17 mouse cellular contexts compared by ENCODE assay signal in genomic region chr1:166023981-166024380, GRCm38 (mm10). TPM values are rescaled to one million over a fixed set of nuclear protein-coding genes. Genes with fewer than 3 reads are reported as not detected.
A peak's percentile ranks its signal among the peaks of the same experiment; 100 is the strongest.
DNase-seq lines count a peak whose midpoint lies in the region; ATAC-seq lines count a peak whose summit lies in the region.
"Had no signal": no experiment of that assay in that cellular context is flagged by ENCODE, and none has a peak within 500 bp of the region (broad histone marks: within the 10 kb centered on the region; RNA-seq: fewer than 3 reads in every experiment).

No protein-coding gene starts in this region.

- no peak overlapping the region for H3K27ac ChIP-seq in heart, embryonic 16.5 days (ENCODE audit: low read length)
- no peak overlapping the region for H3K27ac ChIP-seq in neural tube, embryonic 15.5 days (replicated peaks)
- H3K27ac ChIP-seq: embryonic facial prominence, embryonic 12.5 days; hindbrain, embryonic 12.5 days; midbrain, embryonic 15.5 days had no signal

- H3K4me3 ChIP-seq in heart, embryonic 16.5 days (ENCODE audit: low read length) = no peak overlapping the region
- no peak overlapping the region for H3K4me3 ChIP-seq in neural tube, embryonic 15.5 days (replicated peaks)
- H3K4me3 ChIP-seq: embryonic facial prominence, embryonic 12.5 days; hindbrain, embryonic 12.5 days; midbrain, embryonic 15.5 days had no signal

- ATAC-seq in heart, embryonic 16.5 days (replicated peaks; ENCODE audit: extremely low read depth, insufficient read depth, low FRiP score) = peak; percentile 52
- ATAC-seq in neural tube, embryonic 15.5 days (ENCODE audit: low FRiP score) = no peak
- ATAC-seq in megakaryocyte-erythroid progenitor cell, adult 5-6 weeks (replicated peaks; ENCODE audit: low FRiP score, low TSS enrichment, poor library complexity, severe bottlenecking) = no peak
- ATAC-seq: liver, postnatal 0 days; midbrain, embryonic 15.5 days had no signal

- no peak for DNase-seq in heart, adult 8-10 months (ENCODE audit: low spot score)
- DNase-seq in neural tube, embryonic 10.5 days (ENCODE audit: extremely low spot score, low spot score) = peak; percentile 26
- peak; percentile 20 for DNase-seq in embryo, embryonic 11 days
- no peak for DNase-seq in thymus, postnatal 36 days
- DNase-seq: cerebellum, adult 11 months; cerebellum, postnatal 14 days; layer of hippocampus, postnatal 36 days; liver; liver, postnatal 0 days; spleen, adult 18-20 months had no signal

- no peak overlapping the region for H3K9ac ChIP-seq in heart, embryonic 16.5 days (ENCODE audit: low read length)
- H3K9ac ChIP-seq in neural tube, embryonic 15.5 days (replicated peaks) = no peak overlapping the region
- H3K9ac ChIP-seq: embryonic facial prominence, embryonic 12.5 days; hindbrain, embryonic 12.5 days; liver, postnatal 0 days; midbrain, embryonic 15.5 days had no signal

- no peaks in the 10 kb centered on the region for H3K4me1 ChIP-seq in heart, embryonic 16.5 days (ENCODE audit: control insufficient read depth, insufficient read depth, low read length)
- H3K4me1 ChIP-seq in neural tube, embryonic 15.5 days = no peaks in the 10 kb centered on the region
- H3K4me1 ChIP-seq: embryonic facial prominence, embryonic 12.5 days; hindbrain, embryonic 12.5 days; midbrain, embryonic 15.5 days had no signal

- H3K4me2 ChIP-seq in heart, embryonic 16.5 days (ENCODE audit: low read depth, low read length) = no peak overlapping the region
- no peak overlapping the region for H3K4me2 ChIP-seq in neural tube, embryonic 15.5 days
- H3K4me2 ChIP-seq: embryonic facial prominence, embryonic 12.5 days; hindbrain, embryonic 12.5 days; midbrain, embryonic 15.5 days had no signal

- no peaks in the 10 kb centered on the region for H3K27me3 ChIP-seq in heart, embryonic 16.5 days (ENCODE audit: control insufficient read depth, insufficient read depth, low read length)
- H3K27me3 ChIP-seq in neural tube, embryonic 15.5 days (replicated peaks) = no peaks in the 10 kb centered on the region
- H3K27me3 ChIP-seq: embryonic facial prominence, embryonic 12.5 days; hindbrain, embryonic 12.5 days; midbrain, embryonic 15.5 days had no signal

- H3K36me3 ChIP-seq in heart, embryonic 16.5 days (ENCODE audit: control insufficient read depth, insufficient read depth) = no peaks in the 10 kb centered on the region
- H3K36me3 ChIP-seq in neural tube, embryonic 15.5 days = no peaks in the 10 kb centered on the region
- H3K36me3 ChIP-seq: embryonic facial prominence, embryonic 12.5 days; G1E; hindbrain, embryonic 12.5 days; midbrain, embryonic 15.5 days had no signal

- 36% methylated on average over 4 of the region's 4 CpGs for WGBS in heart, embryonic 16.5 days
- WGBS in neural tube, embryonic 15.5 days = 6% methylated on average over 4 of the region's 4 CpGs

- H3K9me3 ChIP-seq in heart, embryonic 16.5 days (replicated peaks; ENCODE audit: control insufficient read depth, low read length) = no peaks in the 10 kb centered on the region
- no peaks in the 10 kb centered on the region for H3K9me3 ChIP-seq in neural tube, embryonic 15.5 days (replicated peaks)
- H3K9me3 ChIP-seq: embryonic facial prominence, embryonic 12.5 days; G1E; hindbrain, embryonic 12.5 days; midbrain, embryonic 15.5 days had no signal

RNA-seq across cellular contexts. Expression of gene Pou2f1, which starts 21.5 kb away (rescaled TPM):
- 8.5 and 9.3 TPM in 2 replicates for polyA plus RNA-seq in heart, embryonic 16.5 days (2015; fragmentation: Nextera tagmentation; extraction: Ambion mirVana)
- 10 to 100 TPM in 3 of 4 experiments, 1 to 10 TPM in 1; 9.7 to 16.5 (median 11.5) TPM for total RNA-seq in heart, adult 8-10 months (2022)
- polyA plus RNA-seq in neural tube, embryonic 15.5 days (2015; fragmentation: Nextera tagmentation; extraction: Ambion mirVana) = 14.7 and 15.3 TPM in 2 replicates
- total RNA-seq in megakaryocyte-erythroid progenitor cell, adult 5-6 weeks (2014; fragmentation: Nextera tagmentation) = 28.8 and 37.0 TPM in 2 replicates
- total RNA-seq in megakaryocyte-erythroid progenitor cell, adult 5-6 weeks (2017) = 13.0 and 34.7 TPM in 2 replicates

Comparison
In these comparisons a context has a peak if more than half of its experiments do, and no peak if none do; other contexts are left out.
1. DNase-seq: peak in neural tube, embryonic 10.5 days (single experiment) and embryo, embryonic 11 days (single experiment); none in heart, adult 8-10 months (single experiment) and thymus, postnatal 36 days (0 of 2).